Mouse (Mus musculus): ENCODE results near the gene 1500009C09Rik. TPM values are rescaled to one million over a fixed set of nuclear protein-coding genes. Genes with fewer than 3 reads are reported as not detected.

1500009C09Rik gene
- polyA plus RNA-seq, 1 experiment from 2014 or later = not detected

DNA sequence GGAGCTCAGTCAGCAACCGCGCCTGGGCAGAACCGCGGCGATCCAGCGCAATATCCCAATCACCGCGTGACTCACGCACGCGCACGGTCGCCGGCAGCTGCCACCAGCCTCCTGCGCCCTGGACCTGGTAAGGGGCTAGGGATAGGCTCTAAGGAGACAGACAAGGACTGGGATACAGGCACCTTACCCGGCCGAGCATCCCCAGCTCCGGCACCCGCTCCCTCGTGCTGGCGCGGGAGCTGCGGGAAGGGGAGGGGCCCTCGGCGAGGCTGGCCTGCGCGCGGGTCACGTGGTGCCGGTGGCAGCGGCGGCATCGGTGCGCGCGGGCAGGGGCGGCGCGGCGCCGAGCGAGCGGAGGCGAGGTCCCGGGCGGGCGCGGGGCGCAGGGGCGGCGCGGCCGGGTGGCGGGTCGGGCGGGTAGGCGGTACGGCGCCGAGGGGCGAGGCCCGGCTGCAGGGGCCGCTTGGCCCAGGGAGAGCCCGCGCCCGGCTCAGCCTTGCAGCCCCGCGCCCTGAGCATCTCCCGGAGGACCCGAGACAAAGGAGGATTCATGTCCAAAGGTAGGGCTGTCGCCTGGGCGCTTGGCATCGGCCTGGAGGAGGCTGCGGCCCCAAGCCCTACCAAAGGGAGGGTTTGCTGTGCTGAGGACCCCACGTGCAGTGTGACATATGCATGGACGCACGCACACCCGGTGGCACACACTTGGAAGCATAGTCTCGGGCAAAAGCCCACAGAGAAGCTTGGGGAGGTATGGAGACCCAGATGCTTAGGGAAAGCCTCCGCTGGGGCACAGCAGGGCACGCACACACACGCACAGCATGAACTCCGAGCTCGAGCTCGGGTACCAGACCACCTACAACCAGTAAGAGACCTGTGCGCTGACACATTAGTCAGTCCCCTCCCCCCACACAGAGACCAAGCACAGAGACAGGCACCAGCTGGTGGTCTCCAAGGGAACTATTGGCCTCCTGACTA lies 23.0 kb downstream of the 1500009C09Rik start:
- peaks cover 26% of the 10 kb centered on the region for H3K36me3 ChIP-seq
- H3K9me3 ChIP-seq (replicated peaks) = no peaks in the 10 kb centered on the region
- H3K4me3 ChIP-seq = peak overlapping the region; percentile 78
- H3K27ac ChIP-seq = peak overlapping the region; percentile 90
- WGBS = under 1% methylated on average over 86 of the region's 86 CpGs
- peak; percentile 81 for DNase-seq (ENCODE audit: low spot score)
- H3K27me3 ChIP-seq (ENCODE audit: low read depth, poor library complexity, severe bottlenecking) = peaks cover 47% of the 10 kb centered on the region
- peaks cover 27% of the 10 kb centered on the region for H3K4me1 ChIP-seq

DNA sequence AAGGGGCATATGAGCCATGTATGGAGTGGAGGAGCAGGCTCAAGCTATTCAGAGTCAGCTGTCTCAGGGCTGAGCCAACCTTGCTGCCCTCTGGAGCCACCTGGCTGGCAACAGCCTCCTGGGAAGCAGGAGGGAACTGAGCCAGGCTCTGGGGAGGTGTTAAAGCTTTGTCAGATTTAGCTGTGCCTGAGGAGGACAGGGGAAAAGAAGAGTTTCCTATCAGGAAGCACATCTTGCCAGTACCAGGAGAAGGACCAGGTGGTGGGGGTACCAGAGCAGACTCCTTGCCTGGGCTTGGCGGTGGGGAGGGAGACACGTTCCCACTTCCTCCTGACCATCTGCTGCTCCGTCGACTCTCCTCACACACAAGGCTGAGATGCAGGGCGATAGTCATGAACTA lies 25.4 kb downstream of the 1500009C09Rik start:
- Histone ChIP-seq H3K27ac (no peak overlapping the region), H3K9me3 (replicated peaks) (no peaks in the 10 kb centered on the region), H3K4me3 (no peak overlapping the region), H3K36me3 (peaks cover 47% of the 10 kb centered on the region), H3K4me1 (peaks cover 27% of the 10 kb centered on the region), H3K27me3 (ENCODE audit: low read depth, poor library complexity, severe bottlenecking) (peaks cover 28% of the 10 kb centered on the region)
- WGBS = 78% methylated on average over 5 of the region's 5 CpGs
- no peak for DNase-seq (ENCODE audit: low spot score)

DNA sequence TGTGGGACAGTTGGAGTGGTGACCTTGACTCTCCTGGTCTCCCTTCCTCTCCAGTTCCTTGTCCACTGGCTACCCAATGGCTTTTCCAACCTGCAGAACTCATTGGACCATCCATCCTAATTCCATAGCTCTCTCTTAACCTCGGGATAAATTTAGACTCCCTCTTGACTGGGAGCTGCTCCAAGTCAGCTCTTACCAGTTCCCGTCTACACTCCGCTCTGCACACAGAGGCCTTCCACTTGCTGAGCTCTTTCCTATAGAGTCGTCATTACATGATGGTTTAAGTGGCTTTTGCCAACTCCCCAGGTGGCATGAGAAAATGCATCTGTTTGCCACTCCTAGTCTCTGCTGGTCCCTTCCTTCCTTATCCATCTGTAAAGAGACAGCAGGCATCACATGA lies 28.4 kb downstream of the 1500009C09Rik start:
- 86% methylated on average over 4 of the region's 4 CpGs for WGBS
- DNase-seq (ENCODE audit: low spot score) = no peak
- Histone ChIP-seq H3K4me3 (no peak overlapping the region), H3K36me3 (peaks cover 77% of the 10 kb centered on the region), H3K9me3 (replicated peaks) (no peaks in the 10 kb centered on the region), H3K27me3 (ENCODE audit: low read depth, poor library complexity, severe bottlenecking) (no peaks in the 10 kb centered on the region), H3K27ac (no peak overlapping the region), H3K4me1 (peaks cover 13% of the 10 kb centered on the region)

DNA sequence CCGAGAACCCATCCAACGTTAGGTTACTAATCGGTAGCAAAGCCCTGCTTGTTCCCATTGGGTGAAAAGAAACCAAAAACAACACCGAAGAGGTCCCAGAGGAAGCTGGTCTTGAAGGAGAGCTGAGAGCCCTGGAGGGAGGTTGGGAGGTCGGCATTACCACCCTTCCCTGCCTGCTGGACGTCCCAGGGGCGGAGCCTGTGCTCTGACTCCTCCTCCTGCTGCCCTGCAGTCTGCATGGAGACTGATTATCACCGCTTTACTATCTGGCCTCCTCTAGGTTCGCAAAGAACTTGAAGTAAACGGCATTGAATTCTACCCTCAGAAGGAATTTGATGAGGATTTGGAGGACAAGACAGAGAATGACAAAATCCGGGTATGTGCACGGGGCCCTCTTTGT lies 34.0 kb downstream of the 1500009C09Rik start:
- H3K4me3 ChIP-seq = no peak overlapping the region
- 59% methylated on average over 12 of the region's 12 CpGs for WGBS
- H3K9me3 ChIP-seq (replicated peaks) = no peaks in the 10 kb centered on the region
- no peak for DNase-seq (ENCODE audit: low spot score)
- H3K27me3 ChIP-seq (ENCODE audit: low read depth, poor library complexity, severe bottlenecking) = no peaks in the 10 kb centered on the region
- H3K36me3 ChIP-seq = peaks cover 97% of the 10 kb centered on the region
- H3K27ac ChIP-seq = no peak overlapping the region
- H3K4me1 ChIP-seq = no peaks in the 10 kb centered on the region

DNA sequence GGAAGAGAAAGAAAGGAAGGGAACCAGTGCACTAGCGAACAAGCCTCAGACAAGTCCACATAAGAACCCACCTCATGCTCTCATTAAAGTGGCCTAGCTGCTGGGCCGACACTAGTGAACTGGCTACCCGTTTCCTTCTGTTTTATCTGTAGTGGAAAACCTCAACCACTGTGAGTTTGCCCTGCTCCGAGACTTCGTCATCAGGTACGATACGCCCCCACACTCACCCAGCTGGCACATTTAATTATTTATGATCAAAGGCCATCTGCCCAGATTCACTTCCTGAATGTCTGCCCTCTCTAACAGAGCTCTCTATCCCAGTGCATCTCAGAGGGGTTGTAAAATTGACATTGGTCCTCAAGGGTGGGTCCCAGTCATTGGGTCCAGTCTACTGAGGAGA lies 38.1 kb downstream of the 1500009C09Rik start:
- Histone ChIP-seq H3K9me3 (replicated peaks) (no peaks in the 10 kb centered on the region), H3K36me3 (peaks cover 68% of the 10 kb centered on the region), H3K4me3 (no peak overlapping the region), H3K27me3 (ENCODE audit: low read depth, poor library complexity, severe bottlenecking) (no peaks in the 10 kb centered on the region), H3K4me1 (peaks cover 12% of the 10 kb centered on the region), H3K27ac (no peak overlapping the region)
- no peak for DNase-seq (ENCODE audit: low spot score)
- 92% methylated on average over 7 of the region's 7 CpGs for WGBS

DNA sequence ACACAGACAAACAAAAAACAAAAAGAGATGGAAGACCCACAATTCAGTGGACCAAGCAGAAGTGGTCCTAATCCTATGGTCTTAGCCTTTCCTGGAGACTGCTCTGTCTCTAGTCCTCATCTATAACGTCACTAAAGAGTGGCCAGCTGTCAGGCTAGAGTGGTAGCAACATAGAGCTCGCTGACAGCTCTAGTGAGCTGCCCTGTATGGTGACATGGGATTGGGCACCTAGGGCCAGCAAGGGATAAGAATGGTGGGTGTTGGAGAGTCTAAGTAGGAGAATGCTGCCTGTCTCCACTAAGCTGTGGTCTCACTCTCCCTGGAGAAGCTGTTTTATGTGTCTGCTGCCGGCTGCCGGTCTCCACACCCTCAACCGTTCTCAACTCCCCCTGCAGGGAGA lies 40.7 kb downstream of the 1500009C09Rik start:
- Histone ChIP-seq H3K4me3 (no peak overlapping the region), H3K27ac (no peak overlapping the region), H3K36me3 (peaks cover 43% of the 10 kb centered on the region), H3K4me1 (peaks cover 12% of the 10 kb centered on the region), H3K27me3 (ENCODE audit: low read depth, poor library complexity, severe bottlenecking) (no peaks in the 10 kb centered on the region), H3K9me3 (replicated peaks) (no peaks in the 10 kb centered on the region)
- no peak for DNase-seq (ENCODE audit: low spot score)
- 33% methylated on average over 5 of the region's 5 CpGs for WGBS

DNA sequence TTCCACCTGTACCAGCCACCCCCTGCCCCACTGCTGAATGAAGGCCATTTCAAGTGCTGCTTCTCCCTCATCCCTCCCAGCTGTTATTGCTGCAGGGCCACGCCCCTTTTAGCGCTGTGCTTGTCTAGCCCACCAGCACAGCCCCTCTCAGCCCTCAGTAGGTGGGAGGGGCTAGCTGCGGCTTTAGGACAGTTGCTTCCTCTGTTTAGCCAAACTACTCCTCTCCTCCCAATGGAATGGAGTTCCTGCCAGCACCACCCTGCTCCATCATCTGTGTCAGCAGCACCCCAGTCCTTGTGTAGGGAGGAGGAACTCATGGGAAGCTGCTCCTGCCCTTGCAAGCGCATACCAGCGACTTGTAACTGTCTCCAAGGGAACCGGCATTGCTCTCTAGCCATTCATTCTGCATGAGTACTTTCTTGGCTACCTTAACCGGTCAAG lies 41.1 kb downstream of the 1500009C09Rik start:
- Histone ChIP-seq H3K9me3 (replicated peaks) (no peaks in the 10 kb centered on the region), H3K27me3 (ENCODE audit: low read depth, poor library complexity, severe bottlenecking) (no peaks in the 10 kb centered on the region), H3K27ac (no peak overlapping the region), H3K36me3 (peaks cover 38% of the 10 kb centered on the region), H3K4me1 (peaks cover 12% of the 10 kb centered on the region), H3K4me3 (no peak overlapping the region)
- 20% methylated on average over 7 of the region's 7 CpGs for WGBS
- no peak for DNase-seq (ENCODE audit: low spot score)

DNA sequence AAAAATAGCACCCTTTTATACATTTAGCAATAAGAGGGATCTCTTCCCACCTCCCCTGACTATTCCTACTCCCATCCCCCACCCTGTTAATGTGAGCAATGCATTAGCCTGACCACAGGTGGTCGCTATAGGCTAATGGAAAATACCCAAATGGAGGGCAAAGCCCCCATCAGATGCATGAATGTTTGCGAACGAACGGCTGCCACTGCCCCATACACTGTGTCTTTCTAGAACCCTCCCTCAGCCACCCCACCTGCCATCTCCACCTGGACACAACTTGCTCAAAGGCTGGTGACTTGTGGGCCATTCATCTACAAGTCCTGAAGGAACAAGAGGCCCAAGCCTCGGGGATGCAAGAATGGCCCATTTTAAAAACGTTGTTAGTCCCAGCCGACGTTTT lies 41.9 kb downstream of the 1500009C09Rik start:
- H3K36me3 ChIP-seq = peaks cover 31% of the 10 kb centered on the region
- 0 out of 2 replicates have a peak, but pooled peaks cover 2% of the 10 kb centered on the region for H3K9me3 ChIP-seq (replicated peaks)
- peaks cover 7% of the 10 kb centered on the region for H3K27me3 ChIP-seq (ENCODE audit: low read depth, poor library complexity, severe bottlenecking)
- 58% methylated on average over 8 of the region's 8 CpGs for WGBS
- H3K4me1 ChIP-seq = peaks cover 16% of the 10 kb centered on the region
- DNase-seq (ENCODE audit: low spot score) = peak; percentile 35
- no peak overlapping the region for H3K4me3 ChIP-seq
- no peak overlapping the region for H3K27ac ChIP-seq

DNA sequence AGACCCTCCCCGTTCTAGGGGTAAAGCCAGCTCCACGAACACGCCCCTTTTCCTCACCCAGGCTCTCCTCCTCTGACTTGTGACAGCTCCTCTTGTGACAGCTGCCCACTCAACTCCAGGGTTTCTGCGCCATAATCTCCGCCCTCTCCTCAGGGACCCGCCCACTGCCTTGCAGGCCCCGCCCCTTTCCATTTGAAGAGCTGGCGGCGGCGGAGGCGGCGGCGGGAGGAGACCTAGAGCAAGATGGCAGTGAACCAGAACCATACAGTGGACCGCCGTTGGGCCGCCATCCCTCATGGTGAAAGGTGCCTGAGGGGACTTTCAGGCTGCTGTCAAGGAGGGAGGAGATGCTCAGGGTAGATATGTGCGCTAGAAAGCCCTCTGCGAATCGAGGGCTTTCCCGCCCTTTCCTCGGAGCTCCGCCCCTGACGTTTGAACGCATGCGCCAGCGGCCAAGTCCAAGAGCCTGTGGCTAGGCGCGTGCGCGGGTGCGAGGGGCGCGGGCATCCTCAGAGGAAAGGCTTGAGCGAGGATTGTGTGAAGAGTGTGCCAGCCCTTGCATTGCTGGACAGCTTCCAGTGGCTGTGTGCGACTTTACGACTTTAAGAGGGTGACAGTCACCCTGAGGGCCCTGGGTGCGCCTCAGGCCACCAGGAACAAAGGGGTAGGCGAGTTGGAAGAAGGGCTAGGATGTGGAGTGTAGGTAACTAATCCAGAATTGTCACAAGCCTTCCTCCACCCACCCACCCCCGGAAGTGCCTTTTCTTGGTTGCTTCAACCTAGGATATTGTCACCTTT lies 46.8 kb downstream of the 1500009C09Rik start, which contains the start of gene Wbp2nl:
Gene Wbp2nl (plus strand): TSS at position 191 of the 798 bp plus-strand sequence.
- DNase-seq (ENCODE audit: low spot score) = peak; percentile 31
- peaks cover 6% of the 10 kb centered on the region; the same call in 1 of the 2 replicates for H3K4me1 ChIP-seq
- 0 out of 2 replicates have a peak within 1 kb of the TSS, but pooled peaks have one; percentile 14 for H3K4me3 ChIP-seq
- no peaks in the 10 kb centered on the region for H3K36me3 ChIP-seq
- no peak within 1 kb of the TSS for H3K27ac ChIP-seq
- WGBS = 55% methylated on average over 39 of the region's 39 CpGs
- H3K9me3 ChIP-seq (replicated peaks) = 0 out of 2 replicates have a peak, but pooled peaks cover 2% of the 10 kb centered on the region
- peaks cover 11% of the 10 kb centered on the region for H3K27me3 ChIP-seq (ENCODE audit: low read depth, poor library complexity, severe bottlenecking)

DNA sequence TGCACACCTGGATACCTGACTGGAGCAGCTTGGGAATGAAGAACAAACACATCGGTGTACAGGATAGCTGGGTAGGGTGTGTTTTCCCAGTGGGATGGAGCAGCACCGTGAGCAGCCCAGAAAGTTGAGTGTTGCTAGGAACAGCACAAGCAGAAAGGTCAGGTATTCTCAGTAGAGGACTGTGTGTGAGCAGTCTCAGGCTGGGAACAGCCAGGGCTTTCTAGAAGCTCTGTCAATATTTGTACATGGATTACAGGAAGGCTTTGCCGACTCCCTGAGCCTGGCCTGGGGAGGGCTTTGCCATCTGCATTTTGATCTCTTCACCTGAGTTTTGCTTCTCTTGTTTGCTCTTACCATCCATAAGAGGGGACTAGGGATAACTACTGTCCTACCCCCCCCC lies 54.9 kb downstream of the 1500009C09Rik start:
- H3K4me1 ChIP-seq = no peaks in the 10 kb centered on the region
- H3K4me3 ChIP-seq = no peak overlapping the region
- H3K9me3 ChIP-seq (replicated peaks) = no peaks in the 10 kb centered on the region
- no peaks in the 10 kb centered on the region for H3K36me3 ChIP-seq
- 86% methylated on average over 3 of the region's 3 CpGs for WGBS
- H3K27me3 ChIP-seq (ENCODE audit: low read depth, poor library complexity, severe bottlenecking) = no peaks in the 10 kb centered on the region
- H3K27ac ChIP-seq = no peak overlapping the region
- no peak for DNase-seq (ENCODE audit: low spot score)

DNA sequence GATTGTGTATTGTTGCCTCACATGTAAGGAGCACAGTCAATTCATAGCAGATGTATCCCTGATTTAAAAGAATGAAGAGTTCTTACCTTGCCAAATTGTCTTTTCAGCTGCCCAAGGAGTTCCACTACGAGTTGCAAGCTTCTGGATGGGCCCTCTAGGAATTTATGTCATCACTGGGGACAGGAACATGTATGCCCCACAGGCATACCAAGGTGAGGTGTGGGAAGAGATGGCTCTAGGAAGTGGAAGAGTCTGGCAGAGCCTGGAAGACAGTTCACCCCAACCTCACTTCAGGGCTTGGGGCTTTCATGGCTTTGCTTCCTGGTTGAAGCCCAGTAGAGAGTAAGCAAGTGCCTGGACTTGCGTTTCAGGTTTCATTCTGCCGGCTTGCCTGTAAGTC lies 56.2 kb downstream of the 1500009C09Rik start:
- WGBS = 85% methylated on average over 3 of the region's 3 CpGs
- no peak overlapping the region for H3K27ac ChIP-seq
- H3K36me3 ChIP-seq = no peaks in the 10 kb centered on the region
- no peaks in the 10 kb centered on the region for H3K4me1 ChIP-seq
- H3K9me3 ChIP-seq (replicated peaks) = no peaks in the 10 kb centered on the region
- H3K4me3 ChIP-seq = no peak overlapping the region
- H3K27me3 ChIP-seq (ENCODE audit: low read depth, poor library complexity, severe bottlenecking) = no peaks in the 10 kb centered on the region
- no peak for DNase-seq (ENCODE audit: low spot score)

Measured in limb, embryonic 10.5 days (tissue).